Mouse (Mus musculus): ENCODE measurements around the gene Gm10181. TPM values are rescaled to one million over a fixed set of nuclear protein-coding genes. Genes with fewer than 3 reads are reported as not detected.
"Not testable (repeated sequence)": the region's sequence is repeated elsewhere in the genome, so short reads cannot be mapped to it uniquely, and the experiment has no call there.

The Gm10181 gene
- polyA plus RNA-seq (2017; shearing (Covaris generic)): not detected

GRCm38 (mm10) chr9:25089122-25089521 is at the start of gene Gm10181:
Gene Gm10181 (plus strand): TSS chr9:25089422.
- no peak for ATAC-seq

DNA sequence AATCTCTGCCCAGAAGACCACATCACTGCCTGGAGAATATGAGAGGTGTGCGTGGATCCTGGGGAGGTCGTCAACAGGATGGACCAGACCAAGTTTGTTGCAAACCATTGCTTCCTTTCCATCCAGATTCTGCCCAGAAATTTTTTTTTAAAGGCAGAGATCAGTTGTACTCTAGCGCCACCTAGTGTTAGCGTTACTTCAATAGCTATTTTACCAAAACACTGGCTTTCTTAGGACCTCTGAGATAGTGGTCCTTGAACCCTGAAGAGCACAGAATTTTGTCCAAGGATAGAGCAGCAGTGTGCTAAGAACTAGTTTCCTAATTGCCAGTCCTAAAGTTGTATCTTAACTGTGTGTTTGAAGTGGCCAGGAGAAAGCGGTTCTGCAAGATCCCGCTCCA is 47.6 kb upstream of the Gm10181 start:
- ATAC-seq: no peak

DNA sequence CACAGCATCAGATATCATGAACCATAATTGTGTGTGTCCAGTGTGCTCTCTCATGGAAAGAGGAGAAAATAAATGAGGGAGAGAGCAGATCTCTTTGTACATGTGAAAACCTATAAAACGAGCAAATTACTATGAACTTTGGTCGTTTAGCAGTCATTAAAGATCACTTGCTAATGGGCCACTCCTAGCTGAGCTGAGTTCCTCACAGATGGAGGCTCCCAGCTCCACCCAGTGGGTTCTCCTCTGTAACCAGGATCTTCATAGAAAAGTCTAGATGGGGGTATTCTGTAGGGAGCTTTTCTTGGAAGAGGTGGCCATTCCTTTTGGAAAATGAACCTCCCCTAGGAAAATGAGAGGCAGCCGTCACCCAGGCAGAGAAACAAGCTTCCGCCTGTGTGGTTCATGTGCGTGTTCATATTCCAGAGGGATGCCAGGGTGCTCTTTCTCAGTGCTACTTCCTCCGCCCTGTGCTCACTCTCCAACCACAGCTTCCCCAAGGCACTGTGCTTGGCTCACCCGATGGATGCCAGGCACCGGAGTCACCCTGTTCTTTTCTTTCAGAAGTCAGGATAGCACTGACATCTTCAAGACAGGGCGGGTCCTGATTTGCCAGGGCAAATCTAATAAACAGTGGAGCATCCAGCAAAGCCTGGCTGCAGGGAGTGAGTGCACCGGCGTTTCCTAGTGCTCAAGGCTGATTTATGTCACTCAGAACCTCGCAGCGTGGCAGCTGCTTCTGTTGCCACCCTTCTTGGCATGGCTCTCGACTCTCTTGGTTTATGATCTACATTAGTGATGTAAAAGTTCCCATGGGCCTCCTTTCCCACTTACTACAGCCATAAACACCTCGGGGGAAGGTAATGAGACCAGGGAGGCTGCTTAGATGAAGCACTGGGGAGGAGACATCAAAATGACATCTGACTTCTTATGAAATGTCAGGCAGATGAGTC is 46.8 kb upstream of the Gm10181 start:
- no peak for ATAC-seq

DNA sequence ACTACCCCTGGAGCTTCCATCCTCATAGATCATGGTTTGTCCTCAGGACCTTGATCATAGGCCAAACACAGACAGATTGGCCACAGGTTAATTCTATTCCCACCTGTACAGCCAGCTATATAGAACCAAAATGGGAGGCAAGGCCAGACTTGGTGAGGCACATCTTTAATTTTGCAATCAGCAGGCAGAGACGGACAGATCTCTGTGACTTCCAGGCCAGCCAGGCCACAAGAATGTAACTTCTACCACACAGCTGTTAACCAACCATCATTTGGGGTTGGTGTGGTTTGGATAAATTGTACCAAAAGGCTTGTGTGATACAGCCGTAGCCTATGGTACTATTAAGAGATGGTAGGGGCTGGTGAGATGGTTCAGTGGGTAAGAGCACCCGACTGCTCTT is 44.9 kb upstream of the Gm10181 start:
- ATAC-seq: no peak

- no peak for ATAC-seq
Observed at GRCm38 (mm10) chr9:25048289-25048688, 40.9 kb upstream of the Gm10181 start.

DNA sequence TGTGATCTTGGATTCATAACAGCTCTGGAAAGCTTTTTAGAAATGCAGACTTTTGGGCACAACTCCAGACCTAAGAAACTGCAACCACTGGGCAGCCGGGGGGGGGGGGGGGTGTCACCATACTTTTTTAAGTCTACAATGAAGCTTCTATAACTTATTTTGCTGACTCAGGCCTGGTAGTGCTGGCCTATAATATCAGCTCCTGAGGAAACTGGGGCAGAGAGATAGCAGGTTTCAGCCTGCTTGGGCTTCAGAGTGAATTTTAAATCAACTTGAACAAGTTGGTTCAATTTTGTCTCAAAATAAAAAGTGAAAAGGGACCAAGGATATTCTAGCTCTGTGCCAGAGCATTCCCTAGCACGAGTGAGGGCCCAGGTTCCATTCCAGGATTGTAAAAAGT is 40.3 kb upstream of the Gm10181 start:
- ATAC-seq: no peak

GRCm38 (mm10) chr9:25051901-25052300 is 37.3 kb upstream of the Gm10181 start:
- ATAC-seq: no peak

- ATAC-seq: no peak
Observed at GRCm38 (mm10) chr9:25055650-25056376, 33.4 kb upstream of the Gm10181 start.

DNA sequence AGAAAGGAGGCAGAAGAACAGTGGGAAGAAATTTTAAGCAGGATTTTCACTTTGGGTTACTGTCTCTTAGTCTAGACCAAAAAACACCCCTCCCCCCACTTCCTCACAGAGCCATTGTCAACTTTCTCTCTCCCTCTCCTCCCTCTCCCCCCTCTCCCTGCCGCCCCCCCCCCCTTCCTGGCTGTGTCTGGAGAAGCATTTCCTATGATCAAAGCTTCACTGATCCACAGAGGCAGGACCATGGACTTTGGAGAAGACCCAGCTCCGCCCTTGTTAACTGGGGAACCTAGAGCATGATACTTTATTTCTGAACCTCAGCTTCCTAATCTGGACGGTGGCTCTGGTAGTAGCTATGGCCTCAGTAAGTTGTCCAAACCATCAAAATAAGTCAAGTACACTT is 30.5 kb upstream of the Gm10181 start:
- ATAC-seq: no peak

GRCm38 (mm10) chr9:25072666-25073065 is 16.6 kb upstream of the Gm10181 start:
- ATAC-seq: no peak

DNA sequence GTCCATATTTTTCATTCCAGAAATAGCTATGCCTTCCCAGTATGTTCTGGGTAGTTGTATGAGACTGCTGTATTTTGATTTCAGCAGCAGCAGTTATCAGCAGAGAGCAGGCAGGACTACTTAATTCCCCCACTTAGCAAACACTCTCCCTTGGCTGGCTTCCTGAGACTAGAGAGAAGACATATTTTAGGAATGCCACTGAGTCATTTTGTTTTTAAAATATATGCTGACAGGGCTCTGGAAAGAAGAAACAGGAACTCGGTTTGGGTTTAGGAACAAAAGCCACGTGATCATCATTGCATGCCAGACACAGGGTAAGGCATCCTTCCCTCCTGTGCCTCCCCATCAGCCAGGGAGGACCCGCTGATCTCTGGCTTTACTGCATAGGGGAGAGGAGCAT is 13.2 kb upstream of the Gm10181 start:
- no peak for ATAC-seq

GRCm38 (mm10) chr9:25076505-25076904 is 12.7 kb upstream of the Gm10181 start:
- no peak for ATAC-seq

DNA sequence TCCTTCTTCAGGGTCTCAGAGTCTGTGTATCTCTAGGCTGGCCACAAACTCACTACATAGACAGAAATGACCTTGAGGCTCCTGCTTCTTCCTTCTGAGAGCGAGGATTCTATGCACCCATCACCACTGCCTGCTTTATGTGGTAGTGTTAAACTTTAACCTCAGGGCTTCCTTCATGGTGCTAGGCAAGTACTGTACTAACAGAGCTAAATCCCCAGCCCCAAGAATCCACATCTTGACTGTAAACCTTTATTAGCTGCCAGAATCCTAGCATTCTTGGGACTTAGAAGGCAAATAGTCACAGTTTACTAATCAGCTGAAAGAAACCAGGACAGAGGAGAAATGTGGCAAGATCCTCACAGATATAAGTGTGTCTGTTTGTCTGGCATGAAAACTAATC is 1.6 kb downstream of the Gm10181 start:
- ATAC-seq: no peak

GRCm38 (mm10) chr9:25102881-25103280 is 13.7 kb downstream of the Gm10181 start:
- no peak for ATAC-seq

- ATAC-seq: peak; percentile 73
Observed at GRCm38 (mm10) chr9:25104638-25105037, 15.4 kb downstream of the Gm10181 start.

DNA sequence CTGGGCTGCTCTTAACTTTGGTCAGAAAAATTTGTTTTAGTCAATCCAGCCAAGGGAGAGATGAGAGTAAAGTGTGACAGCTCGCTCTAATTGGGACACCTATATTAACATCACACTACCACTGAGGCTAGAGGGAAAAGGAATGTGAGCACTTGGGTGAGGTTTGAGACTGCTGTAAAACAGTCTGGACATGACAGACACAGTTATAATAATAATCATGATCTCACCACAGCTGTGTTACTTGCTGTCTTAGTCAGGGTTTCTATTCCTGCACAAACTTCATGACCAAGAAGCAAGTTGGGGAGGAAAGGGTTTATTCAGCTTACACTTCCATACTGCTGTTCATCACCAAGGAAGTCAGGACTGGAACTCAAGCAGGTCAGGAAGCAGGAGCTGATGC is 34.4 kb downstream of the Gm10181 start:
- not testable (repeated sequence) for ATAC-seq

- ATAC-seq: no peak
Observed at GRCm38 (mm10) chr9:25124048-25124447, 34.8 kb downstream of the Gm10181 start.

- ATAC-seq: no peak
Observed at GRCm38 (mm10) chr9:25132253-25132652, 43.0 kb downstream of the Gm10181 start.

DNA sequence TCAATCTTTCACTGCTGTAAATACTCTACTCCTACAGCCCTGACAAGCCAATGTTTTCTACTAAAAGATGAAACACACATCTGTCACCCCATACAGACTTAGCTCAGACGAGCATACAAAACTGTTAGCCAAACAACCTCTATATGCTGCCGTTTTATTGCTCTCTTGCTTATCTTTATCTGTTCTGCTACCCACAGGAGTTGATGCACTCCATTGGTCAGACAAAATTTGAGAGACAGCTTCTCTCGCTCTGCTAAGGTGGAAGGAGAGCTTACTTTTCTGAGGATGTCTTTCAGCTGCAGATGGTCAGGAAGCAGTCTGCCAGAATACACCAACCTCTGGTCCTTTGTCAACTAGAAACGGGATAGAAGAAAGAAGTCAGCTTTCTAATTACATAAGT is 43.7 kb downstream of the Gm10181 start:
- no peak for ATAC-seq

- ATAC-seq: no peak
Observed at GRCm38 (mm10) chr9:25138900-25139299, 49.7 kb downstream of the Gm10181 start.
